Mouse (Mus musculus): Measurements from ENCODE around the gene Rxrg. TPM values are rescaled to one million over a fixed set of nuclear protein-coding genes. Genes with fewer than 3 reads are reported as not detected.

The Rxrg gene
- polyA plus RNA-seq, 1 experiment from 2014 or later = 0.16 TPM

DNA sequence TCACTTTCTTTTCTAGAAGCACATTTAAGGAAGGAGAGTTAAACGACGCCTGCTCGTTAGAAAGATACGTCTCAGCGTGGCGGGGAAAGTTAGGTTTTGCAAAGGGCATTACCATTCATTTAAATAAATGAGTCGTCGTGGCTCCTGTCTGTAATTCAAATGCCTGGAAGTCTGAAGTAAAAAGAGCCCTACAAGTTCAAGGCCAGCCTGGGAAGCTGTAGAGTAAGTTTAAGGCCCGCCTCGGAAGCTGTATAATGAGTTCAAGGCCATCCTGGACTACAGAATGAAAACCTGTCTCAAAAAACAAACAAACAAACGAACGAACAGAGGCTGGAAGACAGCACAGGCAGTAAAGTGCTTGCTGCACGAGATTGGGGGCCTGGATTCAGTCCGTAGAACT lies 18.9 kb downstream of the Rxrg start:
- ATAC-seq = no peak
- Histone ChIP-seq H3K27ac (ENCODE audit: low read depth, low read length) (no peak overlapping the region), H3K27me3 (replicated peaks; ENCODE audit: control insufficient read depth, insufficient read depth, low read length) (no peaks in the 10 kb centered on the region), H3K4me2 (replicated peaks; ENCODE audit: low read depth) (no peak overlapping the region), H3K36me3 (ENCODE audit: control insufficient read depth, insufficient read depth) (no peaks in the 10 kb centered on the region), H3K4me3 (ENCODE audit: low read depth, low read length) (no peak overlapping the region), H3K4me1 (replicated peaks; ENCODE audit: control insufficient read depth, insufficient read depth, low read length) (no peaks in the 10 kb centered on the region), H3K9me3 (ENCODE audit: control insufficient read depth) (no peaks in the 10 kb centered on the region), H3K9ac (ENCODE audit: low read depth, low read length) (no peak overlapping the region)
- WGBS = 68% methylated on average over 14 of the region's 14 CpGs
- TF ChIP-seq CTCF (IDR thresholded peaks at IDR 0.05; ENCODE audit: low read depth) = no peak

DNA sequence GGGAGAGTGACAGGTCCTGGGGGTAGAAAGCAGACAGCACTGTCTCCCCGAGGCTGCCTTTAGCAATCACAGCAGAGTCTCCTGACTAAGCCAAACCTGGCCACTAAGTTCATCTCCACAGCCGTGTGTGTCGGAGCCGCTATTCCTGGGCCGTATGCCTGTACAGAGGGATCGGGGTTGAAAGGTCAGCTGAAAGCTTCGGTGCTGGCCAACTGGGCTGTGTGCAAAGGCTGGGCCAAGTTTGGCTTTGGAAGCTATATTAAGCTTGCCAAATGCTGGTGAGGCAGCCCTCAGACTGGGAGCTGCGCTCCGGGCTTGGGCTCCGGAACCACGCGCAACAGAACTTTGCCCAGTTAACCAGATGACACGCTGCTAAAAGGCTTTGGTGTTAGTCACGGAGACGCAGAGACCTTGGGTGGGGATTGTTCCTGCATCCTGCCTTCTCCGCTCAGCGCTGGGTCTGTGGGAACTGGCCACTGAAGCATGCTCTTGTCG lies 19.9 kb downstream of the Rxrg start:
- no peak for ATAC-seq

DNA sequence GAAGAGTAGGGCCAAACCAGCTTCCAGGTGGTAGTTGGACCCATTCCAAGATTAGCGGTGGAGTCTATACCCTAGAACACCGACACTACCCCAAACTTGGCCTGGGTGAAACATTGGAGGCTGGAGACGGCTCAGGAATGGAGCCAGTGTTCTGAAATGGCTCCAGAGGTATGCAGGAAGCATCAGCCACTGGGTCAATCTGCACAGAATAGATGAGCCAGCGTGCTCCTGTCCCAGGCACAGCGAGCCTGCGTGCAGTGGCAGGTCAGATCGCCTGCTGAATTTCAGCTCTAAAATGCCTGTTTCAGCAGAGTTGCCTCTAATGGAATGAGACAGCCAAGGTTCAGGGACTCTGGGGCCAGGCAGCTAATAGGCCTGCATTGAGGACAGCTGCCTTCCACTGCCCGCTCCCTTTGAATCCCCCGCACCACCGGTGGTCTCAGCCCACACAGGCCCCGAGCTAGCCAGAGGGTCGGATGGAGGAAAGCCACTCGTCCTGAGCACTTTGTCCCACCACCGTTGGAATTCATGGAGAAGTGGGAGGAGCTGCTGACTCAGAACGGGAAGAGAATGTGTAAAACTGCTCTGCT lies 22.1 kb downstream of the Rxrg start:
- TF ChIP-seq CTCF (IDR thresholded peaks at IDR 0.05; ENCODE audit: low read depth) = no peak
- no peak overlapping the region for H3K27ac ChIP-seq (ENCODE audit: low read depth, low read length)
- 62% methylated on average over 15 of the region's 15 CpGs for WGBS

More for the DNA sequence above, 19.9 kb downstream of the Rxrg start:
- 83% methylated on average over 18 of the region's 18 CpGs for WGBS
- Histone ChIP-seq H3K27me3 (replicated peaks; ENCODE audit: control insufficient read depth, insufficient read depth, low read length) (no peaks in the 10 kb centered on the region), H3K4me1 (replicated peaks; ENCODE audit: control insufficient read depth, insufficient read depth, low read length) (no peaks in the 10 kb centered on the region), H3K9ac (ENCODE audit: low read depth, low read length) (no peak overlapping the region), H3K4me3 (ENCODE audit: low read depth, low read length) (no peak overlapping the region), H3K9me3 (ENCODE audit: control insufficient read depth) (no peaks in the 10 kb centered on the region), H3K4me2 (replicated peaks; ENCODE audit: low read depth) (no peak overlapping the region), H3K36me3 (ENCODE audit: control insufficient read depth, insufficient read depth) (no peaks in the 10 kb centered on the region), H3K27ac (ENCODE audit: low read depth, low read length) (no peak overlapping the region)
- TF ChIP-seq CTCF (IDR thresholded peaks at IDR 0.05; ENCODE audit: low read depth) = no peak

DNA sequence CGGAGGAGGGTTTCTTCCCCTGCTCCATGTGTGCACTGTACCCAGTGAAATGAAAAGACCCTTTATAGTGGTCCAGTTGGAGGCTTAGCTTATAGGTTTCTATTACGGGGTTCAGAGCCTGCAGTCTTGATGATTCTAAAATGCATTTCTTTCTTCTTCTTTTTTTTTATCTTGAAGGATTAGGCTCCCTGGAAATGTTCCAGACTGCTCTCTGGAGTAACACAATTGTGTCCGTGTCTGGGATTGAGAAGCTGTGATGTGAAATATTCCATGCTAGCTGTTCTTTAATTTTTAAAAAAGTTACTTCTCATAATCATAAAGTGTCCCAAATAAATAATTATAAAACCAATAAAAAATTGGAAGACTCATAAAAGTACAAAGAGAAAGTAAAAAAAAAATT lies 26.9 kb downstream of the Rxrg start:
- WGBS = 69% methylated on average over 3 of the region's 3 CpGs
- Histone ChIP-seq H3K4me2 (replicated peaks; ENCODE audit: low read depth) (no peak overlapping the region), H3K9ac (ENCODE audit: low read depth, low read length) (no peak overlapping the region), H3K9me3 (ENCODE audit: control insufficient read depth) (no peaks in the 10 kb centered on the region), H3K27me3 (replicated peaks; ENCODE audit: control insufficient read depth, insufficient read depth, low read length) (no peaks in the 10 kb centered on the region), H3K4me3 (ENCODE audit: low read depth, low read length) (no peak overlapping the region), H3K36me3 (ENCODE audit: control insufficient read depth, insufficient read depth) (no peaks in the 10 kb centered on the region), H3K27ac (ENCODE audit: low read depth, low read length) (no peak overlapping the region), H3K4me1 (replicated peaks; ENCODE audit: control insufficient read depth, insufficient read depth, low read length) (no peaks in the 10 kb centered on the region)
- no peak for TF ChIP-seq CTCF (IDR thresholded peaks at IDR 0.05; ENCODE audit: low read depth)
- ATAC-seq = no peak

More for the DNA sequence above, 22.1 kb downstream of the Rxrg start:
- Histone ChIP-seq H3K4me3 (ENCODE audit: low read depth, low read length) (no peak overlapping the region), H3K36me3 (ENCODE audit: control insufficient read depth, insufficient read depth) (no peaks in the 10 kb centered on the region), H3K4me2 (replicated peaks; ENCODE audit: low read depth) (no peak overlapping the region), H3K27me3 (replicated peaks; ENCODE audit: control insufficient read depth, insufficient read depth, low read length) (no peaks in the 10 kb centered on the region), H3K9me3 (ENCODE audit: control insufficient read depth) (no peaks in the 10 kb centered on the region), H3K9ac (ENCODE audit: low read depth, low read length) (no peak overlapping the region), H3K4me1 (replicated peaks; ENCODE audit: control insufficient read depth, insufficient read depth, low read length) (no peaks in the 10 kb centered on the region)
- no peak for ATAC-seq

DNA sequence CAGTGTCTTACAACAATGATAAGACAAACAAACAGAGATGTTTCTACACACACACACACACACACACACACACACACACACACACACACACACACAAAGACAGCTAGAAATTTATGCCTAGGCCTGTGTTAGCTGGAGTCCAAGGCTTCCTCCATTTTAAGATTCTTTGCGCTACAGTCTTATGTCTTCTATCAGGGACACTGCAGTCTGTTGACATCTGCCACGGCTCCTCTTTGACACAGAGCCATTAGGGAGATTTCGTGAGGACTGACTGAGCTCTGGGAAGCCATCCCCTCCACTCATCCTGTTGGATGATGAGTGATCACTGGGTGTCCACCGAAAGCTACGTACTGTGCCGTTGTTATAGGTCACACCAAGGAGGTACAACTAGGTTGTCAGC lies 33.6 kb downstream of the Rxrg start:
- no peaks in the 10 kb centered on the region for H3K36me3 ChIP-seq (ENCODE audit: control insufficient read depth, insufficient read depth)
- no peak for TF ChIP-seq CTCF (IDR thresholded peaks at IDR 0.05; ENCODE audit: low read depth)
- H3K9me3 ChIP-seq (ENCODE audit: control insufficient read depth) = no peaks in the 10 kb centered on the region
- H3K4me1 ChIP-seq (replicated peaks; ENCODE audit: control insufficient read depth, insufficient read depth, low read length) = no peaks in the 10 kb centered on the region
- H3K4me3 ChIP-seq (ENCODE audit: low read depth, low read length) = no peak overlapping the region
- no peak for ATAC-seq
- 85% methylated on average over 6 of the region's 6 CpGs for WGBS
- no peaks in the 10 kb centered on the region for H3K27me3 ChIP-seq (replicated peaks; ENCODE audit: control insufficient read depth, insufficient read depth, low read length)
- H3K27ac ChIP-seq (ENCODE audit: low read depth, low read length) = no peak overlapping the region
- H3K4me2 ChIP-seq (replicated peaks; ENCODE audit: low read depth) = no peak overlapping the region
- no peak overlapping the region for H3K9ac ChIP-seq (ENCODE audit: low read depth, low read length)

DNA sequence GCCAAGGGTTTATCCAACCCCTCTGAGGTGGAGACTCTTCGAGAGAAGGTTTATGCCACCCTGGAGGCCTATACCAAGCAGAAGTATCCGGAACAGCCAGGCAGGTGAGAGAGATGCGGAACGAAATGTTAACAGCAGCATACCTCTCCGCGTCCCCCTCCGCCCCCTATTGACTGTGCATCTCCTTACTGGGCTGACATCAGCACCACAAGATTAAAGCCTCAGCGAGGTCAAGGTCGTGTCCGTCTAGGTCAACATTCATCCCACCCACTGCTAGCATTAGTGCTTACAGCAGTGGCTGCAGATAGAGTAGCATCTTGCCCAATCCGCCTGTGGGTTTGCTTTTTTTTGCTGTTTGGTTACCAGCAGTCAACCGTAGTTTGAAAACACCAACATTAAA lies 37.5 kb downstream of the Rxrg start:
- no peak overlapping the region for H3K27ac ChIP-seq (ENCODE audit: low read depth, low read length)
- no peaks in the 10 kb centered on the region for H3K27me3 ChIP-seq (replicated peaks; ENCODE audit: control insufficient read depth, insufficient read depth, low read length)
- 45% methylated on average over 12 of the region's 12 CpGs for WGBS

More for the DNA sequence above, 37.5 kb downstream of the Rxrg start:
- Histone ChIP-seq H3K36me3 (ENCODE audit: control insufficient read depth, insufficient read depth) (no peaks in the 10 kb centered on the region), H3K4me1 (replicated peaks; ENCODE audit: control insufficient read depth, insufficient read depth, low read length) (no peaks in the 10 kb centered on the region), H3K4me3 (ENCODE audit: low read depth, low read length) (no peak overlapping the region), H3K4me2 (replicated peaks; ENCODE audit: low read depth) (no peak overlapping the region), H3K9ac (ENCODE audit: low read depth, low read length) (no peak overlapping the region), H3K9me3 (ENCODE audit: control insufficient read depth) (no peaks in the 10 kb centered on the region)
- no peak for ATAC-seq
- TF ChIP-seq CTCF (IDR thresholded peaks at IDR 0.05; ENCODE audit: low read depth) = no peak

Data from intestine, postnatal 0 days (tissue).